Mouse (Mus musculus) olfactory bulb, adult 2 months (tissue): ENCODE results near the gene Plek2.
"Not testable (repeated sequence)": the region's sequence is repeated elsewhere in the genome, so short reads cannot be mapped to it uniquely, and the experiment has no call there.

Experiments
- CTCF ChIP-seq: fragments of 200-500 bp; IDR thresholded peaks from 2 replicates; pipeline ENCODE4 v1.5.1; 2012; ENCODE audit warnings: low read depth, mild to moderate bottlenecking, low read length, moderate library complexity; ENCODE audit not compliant: insufficient read depth
- POLR2A ChIP-seq: fragments of 200-500 bp; IDR thresholded peaks from 2 replicates; pipeline ENCODE4 v1.6.1; 2012; ENCODE audit warnings: mild to moderate bottlenecking, low read depth, low read length, moderate library complexity; ENCODE audit not compliant: insufficient read depth

DNA sequence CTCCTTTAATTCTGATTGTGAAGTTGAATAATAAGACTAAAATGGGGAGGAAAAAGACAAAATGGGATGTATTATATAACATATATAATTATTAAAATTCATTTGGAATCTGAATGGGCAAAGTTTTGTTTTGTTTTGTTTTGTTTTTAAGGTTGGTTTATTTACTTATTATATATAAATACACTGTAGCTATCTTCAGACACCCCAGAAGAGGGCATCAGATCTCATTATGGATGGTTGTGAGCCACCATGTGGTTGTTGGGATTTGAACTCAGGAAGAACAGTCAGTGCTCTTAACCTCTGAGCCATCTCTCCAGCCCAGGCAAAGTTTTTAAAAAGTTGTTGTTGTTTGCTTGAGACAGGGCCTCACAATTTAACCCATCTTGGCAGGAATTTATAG, 16.2 kb upstream of the Plek2 start:
- not testable (repeated sequence) for TF ChIP-seq CTCF, POLR2A
